Comparison of ENCODE assay signal across 13 mouse cellular contexts in genomic region chr4:136651882-136652527, GRCm38 (mm10). TPM values are rescaled to one million over a fixed set of nuclear protein-coding genes. Genes with fewer than 3 reads are reported as not detected.
A peak's percentile ranks its signal among the peaks of the same experiment; 100 is the strongest.
DNase-seq lines count a peak whose midpoint lies in the region; ATAC-seq and TF ChIP-seq lines count a peak whose summit lies in the region.
"Had no signal": no experiment of that assay in that cellular context is flagged by ENCODE, and none has a peak within 500 bp of the region (broad histone marks: within the 10 kb centered on the region; RNA-seq: fewer than 3 reads in every experiment).

No protein-coding gene starts in this region.

- H3K36me3 ChIP-seq in hindbrain, embryonic 13.5 days = peaks cover 35% of the 10 kb centered on the region
- peaks cover 53% of the 10 kb centered on the region for H3K36me3 ChIP-seq in hindbrain, embryonic 10.5 days
- H3K36me3 ChIP-seq in hindbrain, embryonic 16.5 days (ENCODE audit: control insufficient read depth, insufficient read depth, low read length) = peaks cover 5% of the 10 kb centered on the region; the same call in 1 of the 2 replicates
- peaks cover 27% of the 10 kb centered on the region for H3K36me3 ChIP-seq in midbrain, postnatal 0 days (ENCODE audit: insufficient read depth, low read length)
- H3K36me3 ChIP-seq: liver, embryonic 15.5 days had no signal

- WGBS in hindbrain, embryonic 13.5 days = 60% methylated on average over 13 of the region's 13 CpGs
- WGBS in hindbrain, embryonic 10.5 days = 80% methylated on average over 13 of the region's 13 CpGs
- 53% methylated on average over 13 of the region's 13 CpGs for WGBS in hindbrain, embryonic 16.5 days
- WGBS in midbrain, postnatal 0 days = 36% methylated on average over 13 of the region's 13 CpGs

- H3K27ac ChIP-seq in hindbrain, embryonic 13.5 days = peak overlapping the region; percentile 80
- no peak overlapping the region for H3K27ac ChIP-seq in hindbrain, embryonic 10.5 days
- peak overlapping the region; percentile 63 for H3K27ac ChIP-seq in hindbrain, embryonic 16.5 days (ENCODE audit: low read depth, low read length)
- peak overlapping the region; percentile 59 for H3K27ac ChIP-seq in midbrain, postnatal 0 days (ENCODE audit: low read depth, low read length)
- H3K27ac ChIP-seq: heart, adult 2 months; kidney, postnatal 0 days; liver, embryonic 15.5 days had no signal

- ATAC-seq in hindbrain, embryonic 13.5 days (ENCODE audit: low FRiP score) = peak; percentile 30
- peak; percentile 54 for ATAC-seq in hindbrain, embryonic 16.5 days
- ATAC-seq in midbrain, postnatal 0 days (ENCODE audit: low FRiP score) = peak; percentile 70
- ATAC-seq: CD4-positive, CD25-positive, alpha-beta regulatory T cell, adult 4 months had no signal

- peaks cover 3% of the 10 kb centered on the region; the same call in 1 of the 2 replicates for H3K9me3 ChIP-seq in hindbrain, embryonic 13.5 days
- H3K9me3 ChIP-seq in hindbrain, embryonic 10.5 days = peaks cover 3% of the 10 kb centered on the region; the same call in 1 of the 2 replicates
- no peaks in the 10 kb centered on the region for H3K9me3 ChIP-seq in hindbrain, embryonic 16.5 days (ENCODE audit: control insufficient read depth, low read length)
- H3K9me3 ChIP-seq in midbrain, postnatal 0 days (ENCODE audit: low read length) = no peaks in the 10 kb centered on the region
- H3K9me3 ChIP-seq: liver, embryonic 15.5 days had no signal

- H3K4me2 ChIP-seq in hindbrain, embryonic 13.5 days = no peak overlapping the region
- no peak overlapping the region for H3K4me2 ChIP-seq in hindbrain, embryonic 16.5 days (ENCODE audit: low read length)
- no peak overlapping the region for H3K4me2 ChIP-seq in midbrain, postnatal 0 days (ENCODE audit: low read depth, low read length, poor library complexity, severe bottlenecking)
- H3K4me2 ChIP-seq: liver, embryonic 15.5 days had no signal

- no peak overlapping the region for H3K4me3 ChIP-seq in hindbrain, embryonic 13.5 days
- no peak overlapping the region for H3K4me3 ChIP-seq in hindbrain, embryonic 10.5 days
- no peak overlapping the region for H3K4me3 ChIP-seq in hindbrain, embryonic 16.5 days (ENCODE audit: low read length)
- H3K4me3 ChIP-seq in midbrain, postnatal 0 days (ENCODE audit: low read depth, low read length) = no peak overlapping the region
- H3K4me3 ChIP-seq: heart, adult 2 months; liver, embryonic 15.5 days had no signal

- no peaks in the 10 kb centered on the region for H3K27me3 ChIP-seq in hindbrain, embryonic 13.5 days
- H3K27me3 ChIP-seq in hindbrain, embryonic 10.5 days (ENCODE audit: insufficient read depth, poor library complexity, severe bottlenecking) = no peaks in the 10 kb centered on the region
- H3K27me3 ChIP-seq in hindbrain, embryonic 16.5 days (replicated peaks; ENCODE audit: control insufficient read depth, insufficient read depth, low read length) = no peaks in the 10 kb centered on the region
- H3K27me3 ChIP-seq in midbrain, postnatal 0 days (ENCODE audit: insufficient read depth, low read length) = no peaks in the 10 kb centered on the region

- H3K4me1 ChIP-seq in hindbrain, embryonic 13.5 days (replicated peaks) = peaks cover 30% of the 10 kb centered on the region
- H3K4me1 ChIP-seq in hindbrain, embryonic 10.5 days (replicated peaks) = peaks cover 32% of the 10 kb centered on the region
- peaks cover 19% of the 10 kb centered on the region for H3K4me1 ChIP-seq in hindbrain, embryonic 16.5 days (ENCODE audit: control insufficient read depth, insufficient read depth, low read depth, low read length)
- no peaks in the 10 kb centered on the region for H3K4me1 ChIP-seq in midbrain, postnatal 0 days (ENCODE audit: insufficient read depth, low read length)

- TF ChIP-seq CTCF in midbrain, postnatal 0 days (IDR thresholded peaks at IDR 0.05) = no peak

- H3K9ac ChIP-seq in hindbrain, embryonic 13.5 days = peak overlapping the region; percentile 40; the same call in 1 of the 2 replicates
- H3K9ac ChIP-seq in hindbrain, embryonic 16.5 days (ENCODE audit: low read depth, low read length) = no peak overlapping the region
- no peak overlapping the region for H3K9ac ChIP-seq in midbrain, postnatal 0 days (replicated peaks; ENCODE audit: low read length, poor library complexity, severe bottlenecking)
- H3K9ac ChIP-seq: liver, embryonic 15.5 days had no signal

- DNase-seq in hindbrain, embryonic 10.5 days (ENCODE audit: low spot score) = no peak
- DNase-seq in cerebellum, postnatal 10 days = peak; percentile 84 to 90
- DNase-seq in midbrain, postnatal 0 days (ENCODE audit: low spot score) = peak; percentile 80
- no peak for DNase-seq in B cell, adult 2 months
- DNase-seq in adrenal gland, postnatal 4 days (ENCODE audit: low spot score in 2 of 2) = no peak
- no peak for DNase-seq in kidney, adult 9 months

RNA-seq across cellular contexts. Expression of gene Lactbl1, which starts 29.6 kb away (rescaled TPM):
- 0.06 TPM in 1 of 2 replicates, not detected in the other for polyA plus RNA-seq in hindbrain, embryonic 13.5 days (2015; fragmentation: Nextera tagmentation; extraction: Ambion mirVana)
- polyA plus RNA-seq in hindbrain, embryonic 10.5 days (2016; fragmentation: Nextera tagmentation; extraction: Ambion mirVana) = 0.05 TPM in 1 of 2 replicates, not detected in the other
- polyA plus RNA-seq in hindbrain, embryonic 16.5 days (2015; fragmentation: Nextera tagmentation; extraction: Ambion mirVana) = 0.05 and 0.06 TPM in 2 replicates
- 0.93 TPM in 1 of 2 replicates, not detected in the other for total RNA-seq in midbrain, postnatal 0 days (2014; rRNA removed)
- 0.09 TPM in 1 of 2 replicates, not detected in the other for polyA plus RNA-seq in midbrain, postnatal 0 days (2015; fragmentation: Nextera tagmentation; extraction: Ambion mirVana)
- total RNA-seq in adrenal gland, postnatal 4 days (2021) = not detected
- total RNA-seq: heart, adult 2 months; neutrophil, adult 5-6 weeks had no signal
- polyA plus RNA-seq: kidney, postnatal 0 days; liver, embryonic 15.5 days had no signal

RNA-seq across cellular contexts. Expression of gene Tex46, which starts 41.8 kb away (rescaled TPM):
- not detected in 2 replicates for polyA plus RNA-seq in hindbrain, embryonic 13.5 days (2015; fragmentation: Nextera tagmentation; extraction: Ambion mirVana)
- polyA plus RNA-seq in hindbrain, embryonic 10.5 days (2016; fragmentation: Nextera tagmentation; extraction: Ambion mirVana) = not detected in 2 replicates
- not detected in 2 replicates for polyA plus RNA-seq in hindbrain, embryonic 16.5 days (2015; fragmentation: Nextera tagmentation; extraction: Ambion mirVana)
- total RNA-seq in midbrain, postnatal 0 days (2014; rRNA removed) = not detected in 2 replicates
- polyA plus RNA-seq in midbrain, postnatal 0 days (2015; fragmentation: Nextera tagmentation; extraction: Ambion mirVana) = not detected in 2 replicates
- not detected for total RNA-seq in adrenal gland, postnatal 4 days (2021)
- total RNA-seq: heart, adult 2 months; neutrophil, adult 5-6 weeks had no signal
- polyA plus RNA-seq: CD4-positive, CD25-positive, alpha-beta regulatory T cell, adult 4 months; heart, adult 2 months; kidney, postnatal 0 days; liver, embryonic 15.5 days had no signal

RNA-seq across cellular contexts. Expression of gene Kdm1a, which starts 49.5 kb away (rescaled TPM):
- polyA plus RNA-seq in hindbrain, embryonic 13.5 days (2015; fragmentation: Nextera tagmentation; extraction: Ambion mirVana) = 80.7 and 80.8 TPM in 2 replicates
- 54.6 and 61.0 TPM in 2 replicates for polyA plus RNA-seq in hindbrain, embryonic 10.5 days (2016; fragmentation: Nextera tagmentation; extraction: Ambion mirVana)
- 31.6 and 45.7 TPM in 2 replicates for polyA plus RNA-seq in hindbrain, embryonic 16.5 days (2015; fragmentation: Nextera tagmentation; extraction: Ambion mirVana)
- 147 and 183 TPM in 2 replicates for total RNA-seq in midbrain, postnatal 0 days (2014; rRNA removed)
- polyA plus RNA-seq in midbrain, postnatal 0 days (2015; fragmentation: Nextera tagmentation; extraction: Ambion mirVana) = 40.7 and 47.7 TPM in 2 replicates
- total RNA-seq in adrenal gland, postnatal 4 days (2021) = 10 to 100 TPM; 71.2 to 72.4 TPM

Comparison
In these comparisons a context has a peak if more than half of its experiments do, and no peak if none do; other contexts are left out.
1. DNase-seq: peak in cerebellum, postnatal 10 days (2 of 2) and midbrain, postnatal 0 days (single experiment); none in hindbrain, embryonic 10.5 days (single experiment), B cell, adult 2 months (0 of 2), adrenal gland, postnatal 4 days (0 of 2) and kidney, adult 9 months (single experiment).
2. Peak in every context shown above with its lines, with median percentiles within 50 percentile points of each other: ATAC-seq.